ENCODE assay signal across 16 mouse cellular contexts in the genomic region with DNA sequence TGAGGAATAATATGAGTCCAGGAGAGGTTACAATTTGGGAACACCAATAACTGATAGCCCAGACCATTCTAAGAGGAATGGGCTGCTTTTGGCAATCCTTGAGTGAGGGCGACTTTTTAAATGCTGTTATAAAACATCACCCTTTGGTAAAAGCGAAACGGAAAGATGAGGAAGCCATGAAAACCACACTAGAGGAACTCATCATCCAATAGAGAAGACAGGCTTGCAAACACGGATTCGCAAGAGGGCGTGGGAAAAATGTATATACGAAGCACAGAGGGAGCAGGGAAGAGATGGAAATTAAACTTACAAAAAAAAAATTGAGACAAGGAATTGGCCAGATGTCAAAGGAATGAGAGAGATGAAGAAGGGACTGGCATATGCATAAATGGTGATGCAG.
"Had no signal": no experiment of that assay in that cellular context is flagged by ENCODE, and none has a peak within 500 bp of the region (broad histone marks: within the 10 kb centered on the region; RNA-seq: fewer than 3 reads in every experiment).

No protein-coding gene starts in this region.

- DNase-seq: gastrocnemius, postnatal 14 days; gastrocnemius, postnatal 36 days; heart, adult 18-20 months; heart, postnatal 10 days; heart, postnatal 4 days; kidney, adult 11 months; kidney, adult 2 months; kidney, adult 9 months; kidney, postnatal 14 days; kidney, postnatal 36 days; layer of hippocampus, adult 9-11 months; layer of hippocampus, postnatal 36 days; left cerebral cortex, postnatal 4 days had no signal

- ATAC-seq: hindbrain, postnatal 0 days; intestine, embryonic 16.5 days; liver, embryonic 12.5 days had no signal
